Mouse (Mus musculus) erythroblast, embryonic 14.5 days (primary cell): ENCODE results near the gene Nras. TPM values are rescaled to one million over a fixed set of nuclear protein-coding genes. Genes with fewer than 3 reads are reported as not detected.

ENCODE experiments used
- H3K27me3 ChIP-seq: 2 replicates; pipeline ENCODE4 v1.6.1; 2012; ENCODE audit warnings: inconsistent platforms; ENCODE audit not compliant: control insufficient read depth
- H3K36me3 ChIP-seq: 2 replicates; pipeline ENCODE4 v1.6.1; 2012; ENCODE audit warnings: mild to moderate bottlenecking, inconsistent platforms; ENCODE audit not compliant: control insufficient read depth
- H3K4me1 ChIP-seq: 2 replicates; pipeline ENCODE4 v1.6.1; 2012; ENCODE audit warnings: inconsistent platforms; ENCODE audit not compliant: control insufficient read depth
- H3K4me3 ChIP-seq: replicated peaks from 2 replicates; pipeline ENCODE3; 2012; ENCODE audit warnings: moderate library complexity, mild to moderate bottlenecking, inconsistent platforms
- H3K9me3 ChIP-seq: 2 replicates; pipeline ENCODE4 v1.6.1; 2012; ENCODE audit warnings: low read length, inconsistent platforms, mixed read lengths; ENCODE audit not compliant: control insufficient read depth
- GATA1 ChIP-seq: IDR thresholded peaks from 2 replicates; pipeline ENCODE4 v1.6.1; 2012; ENCODE audit warnings: low read length, inconsistent platforms, mixed read lengths
- TAL1 ChIP-seq: IDR thresholded peaks from 3 replicates; pipeline ENCODE4 v1.6.1; 2012; ENCODE audit warnings: low read length, inconsistent platforms, mixed read lengths
- polyA plus RNA-seq: library from polyadenylated mRNA; stranded (reverse); fragments of >175 nt; gene quantifications from 2 replicates; pipeline ENCODE4 v1.2.3, GENCODE M21; 2012

The Nras gene
- polyA plus RNA-seq, 1 experiment = 0.65 TPM

DNA sequence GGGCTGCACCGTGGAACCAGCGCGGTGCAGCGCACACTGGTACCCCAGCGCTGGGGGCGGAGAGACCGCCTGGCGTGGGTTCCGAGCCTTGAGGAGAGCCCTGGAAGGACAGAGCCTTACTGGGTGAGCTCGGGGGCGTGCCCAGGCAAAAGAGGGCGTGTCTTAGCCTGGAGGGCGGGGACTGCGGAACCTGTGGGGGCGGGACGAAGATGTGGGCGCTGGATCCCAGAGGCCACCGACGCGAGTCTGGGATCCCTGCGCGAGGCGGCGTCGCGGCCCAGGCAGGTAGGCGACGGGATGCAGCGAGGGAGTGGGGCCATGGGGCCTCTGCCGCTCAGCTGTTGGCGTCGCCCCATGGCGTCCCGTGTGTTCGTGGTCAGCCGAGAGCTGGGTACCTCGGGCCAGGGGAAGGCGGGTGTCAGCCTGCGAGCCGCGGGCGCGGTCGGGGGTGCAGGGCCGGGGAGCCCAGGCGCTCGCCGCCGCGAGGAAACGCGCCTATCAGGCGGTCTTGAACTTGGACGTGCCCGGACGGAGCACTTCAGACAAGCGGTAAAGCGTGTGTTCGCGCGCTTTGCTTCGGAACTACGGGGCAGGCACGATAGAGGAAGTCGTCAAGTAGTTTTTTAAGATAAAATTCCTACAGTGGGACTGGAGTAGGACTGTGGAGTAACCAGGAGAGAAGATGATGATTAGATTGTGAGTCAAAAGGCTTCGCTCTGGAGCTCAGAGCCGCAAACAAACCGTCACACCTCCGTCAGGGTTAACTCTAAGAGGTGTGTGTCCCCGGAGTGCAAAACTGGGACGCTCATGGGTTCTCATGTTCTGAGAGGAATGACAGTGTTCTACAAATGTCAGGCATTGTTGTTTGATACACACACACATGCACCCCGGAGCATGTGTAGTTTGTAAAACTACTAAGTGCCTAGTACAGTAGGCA, 44.6 kb downstream of the Nras start, which contains the start of gene Dennd2c:
Dennd2c (plus strand) TSS at position 151 of the 937 bp plus-strand sequence.
- peaks cover 66% of the 10 kb centered on the region for H3K4me1 ChIP-seq
- H3K4me3 ChIP-seq = peak within 1 kb of the TSS; percentile 87
- TF ChIP-seq GATA1 (no peak), TAL1 (no peak)

DNA sequence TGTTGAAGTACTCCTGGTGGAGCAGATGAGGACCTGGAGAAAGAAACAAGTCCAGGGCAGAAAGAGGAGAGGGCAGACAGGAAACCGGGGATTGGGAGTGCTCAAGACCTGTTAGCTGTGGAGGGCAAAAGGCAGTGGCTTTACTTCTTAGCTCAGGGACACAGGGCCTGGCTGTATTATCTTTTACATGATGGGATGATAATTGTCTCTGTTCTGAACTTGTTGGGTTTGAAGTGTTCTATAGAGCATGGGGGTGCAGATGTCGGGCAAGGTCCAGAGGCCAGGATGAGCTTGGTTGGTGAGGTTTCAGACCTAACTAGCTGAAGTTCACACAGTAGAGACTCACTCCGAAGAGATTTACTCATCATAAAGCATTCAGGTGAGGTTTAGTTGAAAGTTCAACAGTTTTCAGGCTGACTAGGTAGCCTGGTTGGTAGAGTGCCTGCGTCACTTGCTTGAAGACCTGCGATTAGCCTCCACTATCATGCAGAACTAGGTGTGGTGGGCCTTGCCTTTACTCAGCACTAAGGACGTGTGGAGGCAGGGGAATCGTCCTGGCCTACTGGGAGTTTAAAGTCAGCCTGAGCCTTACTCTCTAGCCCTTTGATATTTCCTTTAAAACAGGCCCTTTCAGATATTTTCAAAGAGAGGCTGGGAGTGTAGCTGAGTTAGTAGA, 49.6 kb downstream of the Nras start:
- TF ChIP-seq GATA1 (no peak), TAL1 (no peak)
- H3K27me3 ChIP-seq = no peaks in the 10 kb centered on the region
- H3K36me3 ChIP-seq = peaks cover 54% of the 10 kb centered on the region
- peak overlapping the region; percentile 27 for H3K4me3 ChIP-seq
- no peaks in the 10 kb centered on the region for H3K9me3 ChIP-seq
- H3K4me1 ChIP-seq = peaks cover 85% of the 10 kb centered on the region

More for the DNA sequence above, 44.6 kb downstream of the Nras start, which contains the start of gene Dennd2c:
- H3K9me3 ChIP-seq = no peaks in the 10 kb centered on the region
- H3K36me3 ChIP-seq = peaks cover 15% of the 10 kb centered on the region
- peaks cover 11% of the 10 kb centered on the region for H3K27me3 ChIP-seq

DNA sequence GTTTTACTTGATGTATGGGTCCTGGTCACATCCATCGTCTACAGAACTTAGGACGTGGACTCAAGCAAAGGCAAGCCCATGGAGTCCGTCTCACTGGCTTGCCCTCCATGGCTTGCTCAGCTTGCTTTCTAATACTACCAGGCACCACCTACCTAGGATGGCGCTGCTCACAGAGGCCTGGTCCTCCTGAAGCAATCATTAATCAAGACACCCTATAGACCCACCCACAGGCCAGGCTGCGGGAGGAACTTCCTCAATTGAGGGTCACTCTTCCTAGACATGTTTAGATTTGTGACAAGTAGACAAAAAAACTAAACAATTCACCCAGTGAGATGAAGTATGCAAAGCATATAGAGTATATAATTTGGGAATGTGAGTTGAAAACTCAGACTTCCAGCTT, 54.1 kb downstream of the Nras start:
- peaks cover 67% of the 10 kb centered on the region for H3K4me1 ChIP-seq
- H3K4me3 ChIP-seq = no peak overlapping the region
- H3K27me3 ChIP-seq = no peaks in the 10 kb centered on the region
- peaks cover 57% of the 10 kb centered on the region for H3K36me3 ChIP-seq
- no peaks in the 10 kb centered on the region for H3K9me3 ChIP-seq
- TF ChIP-seq GATA1 (no peak), TAL1 (no peak)

Other genes with a start within 250 kb of the Nras start
- not detected in 2 replicates for gene Sycp1, start 122.2 kb upstream of the Nras start, polyA plus RNA-seq
- not detected in 2 replicates for gene Nr1h5, start 94.2 kb upstream of the Nras start, polyA plus RNA-seq
- gene Sike1, start 62.6 kb upstream of the Nras start, polyA plus RNA-seq = 0.17 and 0.42 TPM in 2 replicates
- 1.4 and 2.0 TPM in 2 replicates for gene Csde1, start 37.9 kb upstream of the Nras start, polyA plus RNA-seq
- gene Ampd1, start 15.7 kb downstream of the Nras start, polyA plus RNA-seq = not detected in 2 replicates
- 0.34 and 0.39 TPM in 2 replicates for gene Dennd2c, start 44.3 kb downstream of the Nras start, polyA plus RNA-seq
- 24.7 and 40.9 TPM in 2 replicates for gene Bcas2, start 113.4 kb downstream of the Nras start, polyA plus RNA-seq
- gene Trim33, start 221.0 kb downstream of the Nras start, polyA plus RNA-seq = 0.10 and 0.20 TPM in 2 replicates